Mouse (Mus musculus) brain, embryonic 14.5 days (tissue): Measurements from ENCODE around the gene Ccdc36.

Experiments
- CTCF ChIP-seq: fragments of 200-500 bp; IDR thresholded peaks from 2 replicates; pipeline ENCODE4 v1.5.1; 2012; ENCODE audit warnings: inconsistent platforms, mild to moderate bottlenecking, moderate library complexity, borderline replicate concordance; ENCODE audit not compliant: insufficient read depth, insufficient read length; ENCODE audit errors: extremely low read depth
- POLR2A ChIP-seq: fragments of 200-500 bp; IDR thresholded peaks from 2 replicates; pipeline ENCODE4 v1.6.1; 2012; ENCODE audit warnings: mild to moderate bottlenecking, inconsistent platforms, borderline replicate concordance; ENCODE audit not compliant: poor library complexity, insufficient read depth, insufficient read length, severe bottlenecking; ENCODE audit errors: extremely low read depth

- TF ChIP-seq POLR2A: no peak
- no peak for TF ChIP-seq CTCF
These were observed 10.9 kb upstream of the Ccdc36 start for GRCm38 (mm10) chr9:108439176-108439575.
